Mouse (Mus musculus) liver, embryonic 14.5 days (tissue): ENCODE measurements around the gene Olfr1329. TPM values are rescaled to one million over a fixed set of nuclear protein-coding genes. Genes with fewer than 3 reads are reported as not detected.

Source experiments
- ATAC-seq: fragments of 200-750 bp; cut with Nextera tagmentation; 2 replicates; pipeline ENCODE4 v1.8.0; 2017; ENCODE audit warnings: moderate number of reproducible peaks, mild to moderate bottlenecking, moderate library complexity; ENCODE audit not compliant: insufficient read depth
- DNase-seq, 3 experiments: peaks; one replicate each; pipeline ENCODE4 v3.0.0-alpha.2; 2012 to 2013; ENCODE audit warnings: low read depth in 3 of 3, low spot score in 3 of 3
- H3K27ac ChIP-seq: fragments of 300-500 bp; sonication (generic); 2 replicates; pipeline ENCODE4 v1.5.1; 2014; ENCODE audit warnings: moderate library complexity, mild to moderate bottlenecking, control low read depth, inconsistent platforms
- H3K27me3 ChIP-seq: fragments of 300-500 bp; sonication (generic); 2 replicates; pipeline ENCODE4 v1.6.1; 2014; ENCODE audit warnings: mild to moderate bottlenecking, low read length, moderate library complexity; ENCODE audit not compliant: control insufficient read depth, insufficient read depth
- H3K36me3 ChIP-seq: fragments of 300-500 bp; sonication (generic); replicated peaks from 2 replicates; pipeline ENCODE4 v1.6.1; 2014; ENCODE audit warnings: low read depth; ENCODE audit not compliant: control insufficient read depth, insufficient read depth
- H3K4me1 ChIP-seq, 2 experiments: fragments of 200-500 bp in 1 of 2; fragments of 300-500 bp in 1 of 2; sonication (generic) in 1 of 2; replicated peaks; 2 replicates each; pipeline ENCODE4 v1.6.1; 2012 to 2014; ENCODE audit warnings: antibody characterized with exemption in 1 of 2, inconsistent platforms in 1 of 2, low read length in 1 of 2; ENCODE audit not compliant: control insufficient read depth in 2 of 2, insufficient read depth in 2 of 2
- H3K4me2 ChIP-seq: fragments of 300-500 bp; sonication (generic); 2 replicates; pipeline ENCODE4 v1.6.1; 2014; ENCODE audit warnings: low read depth, mild to moderate bottlenecking, control low read depth, moderate library complexity
- H3K4me3 ChIP-seq, 2 experiments: fragments of 200-500 bp in 1 of 2; fragments of 300-500 bp in 1 of 2; sonication (generic) in 1 of 2; 2 replicates each; pipeline ENCODE4 v1.5.1; 2012 to 2014; ENCODE audit warnings: low read depth in 2 of 2, low read length in 2 of 2, mild to moderate bottlenecking in 2 of 2, control low read depth in 1 of 2, inconsistent platforms in 1 of 2, moderate library complexity in 1 of 2; ENCODE audit not compliant: insufficient read depth in 1 of 2
- H3K9ac ChIP-seq: fragments of 300-500 bp; sonication (generic); replicated peaks from 2 replicates; pipeline ENCODE4 v1.6.1; 2014; ENCODE audit warnings: mild to moderate bottlenecking, control low read depth, moderate library complexity
- H3K9me3 ChIP-seq: fragments of 300-500 bp; sonication (generic); 2 replicates; pipeline ENCODE4 v1.6.1; 2016; ENCODE audit warnings: low read length, mixed read lengths; ENCODE audit not compliant: control insufficient read depth
- CTCF ChIP-seq: IDR thresholded peaks from 2 replicates; pipeline ENCODE4 v1.5.1; 2016; ENCODE audit warnings: antibody characterized with exemption, low read depth, control low read depth
- EP300 ChIP-seq: IDR thresholded peaks from 2 replicates; pipeline ENCODE4 v1.6.1; 2016; ENCODE audit warnings: antibody characterized with exemption, low read depth
- WGBS: fragments of 180-500 bp; shearing (Covaris S2); extraction: QIAGEN DNeasy Blood & Tissue Kit; methylation state at CpG from one replicate; pipeline ENCODE4 v1.1.7; 2014; ENCODE audit not compliant: insufficient replicate concordance; 5-methylcytosine and 5-hydroxymethylcytosine counted together
- polyA plus RNA-seq, 2 experiments: library from polyadenylated mRNA; depleted of rRNA in 1 of 2; stranded (reverse) in 1 of 2; unstranded in 1 of 2; fragments of >200 nt; fragmentation: Nextera tagmentation in 1 of 2; extraction: Ambion mirVana in 1 of 2; gene quantifications; 2 replicates each; pipeline versions ENCODE4 v1.2.1 to v1.2.3; 2012 to 2014

Olfr1329 gene
- polyA plus RNA-seq, 2 experiments: not detected

DNA sequence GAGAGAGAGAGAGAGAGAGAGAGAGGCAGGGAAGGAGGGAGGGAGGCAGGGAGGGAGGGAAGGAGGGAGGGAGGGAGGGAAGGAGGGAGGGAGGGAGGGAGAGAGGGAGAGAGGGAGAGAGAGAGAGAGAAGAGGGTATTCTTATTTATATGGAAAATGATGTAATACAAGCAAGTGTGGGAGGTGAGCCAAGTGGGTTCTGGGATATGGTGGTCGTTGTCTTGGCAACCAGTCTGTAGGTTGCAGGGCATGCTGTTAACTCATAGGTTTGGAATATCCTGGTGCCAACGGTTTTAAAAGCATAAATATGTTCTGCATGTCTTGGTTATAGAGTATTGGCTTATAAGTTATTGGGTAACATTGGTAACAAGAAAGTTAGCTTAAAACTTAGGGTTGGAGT is 15.3 kb downstream of the Olfr1329 start:
- no peaks in the 10 kb centered on the region for H3K9me3 ChIP-seq
- no peaks in the 10 kb centered on the region for H3K27me3 ChIP-seq
- TF ChIP-seq CTCF (no peak), EP300 (no peak)
- H3K4me2 ChIP-seq: no peak overlapping the region
- no peak overlapping the region for H3K9ac ChIP-seq
- H3K36me3 ChIP-seq: no peaks in the 10 kb centered on the region
- ATAC-seq (no peak), DNase-seq (no peak)
- no peak overlapping the region for H3K4me3 ChIP-seq
- H3K27ac ChIP-seq: no peak overlapping the region
- no peaks in the 10 kb centered on the region for H3K4me1 ChIP-seq
- WGBS: 43% methylated on average over 2 of the region's 2 CpGs

DNA sequence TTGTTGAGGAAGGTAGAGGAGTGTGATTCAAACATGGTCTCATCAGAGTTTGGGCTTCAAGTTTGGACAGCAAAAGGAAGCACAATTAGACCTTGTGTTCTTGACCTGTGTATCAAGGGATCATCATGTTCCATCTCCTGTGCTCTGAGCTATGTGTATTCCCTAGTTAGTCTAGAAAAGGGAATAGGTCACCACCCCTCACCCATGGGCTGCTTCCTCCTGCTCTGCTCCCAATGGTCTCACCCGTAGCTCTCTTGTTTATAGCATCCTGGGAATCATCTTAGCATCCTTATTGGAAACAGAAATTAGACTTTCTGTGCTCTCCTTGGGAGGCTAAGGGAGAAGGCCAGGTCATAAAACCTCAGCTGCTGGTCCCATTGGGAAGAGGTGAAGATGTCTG is 29.0 kb downstream of the Olfr1329 start, which contains the start of gene Olfr1330:
Gene Olfr1330, plus strand, starts transcription at position 301 of the 400 bp plus-strand sequence.
- WGBS: 46% methylated on average over 1 of the region's 1 CpGs
- Histone ChIP-seq H3K36me3 (no peaks in the 10 kb centered on the region), H3K9me3 (no peaks in the 10 kb centered on the region), H3K4me3 (no peak within 1 kb of the TSS), H3K27ac (no peak within 1 kb of the TSS), H3K9ac (no peak within 1 kb of the TSS), H3K4me2 (no peak within 1 kb of the TSS), H3K4me1 (no peaks in the 10 kb centered on the region), H3K27me3 (no peaks in the 10 kb centered on the region)
- ATAC-seq (no peak), DNase-seq (no peak)
- TF ChIP-seq EP300: no peak
- no peak for TF ChIP-seq CTCF

DNA sequence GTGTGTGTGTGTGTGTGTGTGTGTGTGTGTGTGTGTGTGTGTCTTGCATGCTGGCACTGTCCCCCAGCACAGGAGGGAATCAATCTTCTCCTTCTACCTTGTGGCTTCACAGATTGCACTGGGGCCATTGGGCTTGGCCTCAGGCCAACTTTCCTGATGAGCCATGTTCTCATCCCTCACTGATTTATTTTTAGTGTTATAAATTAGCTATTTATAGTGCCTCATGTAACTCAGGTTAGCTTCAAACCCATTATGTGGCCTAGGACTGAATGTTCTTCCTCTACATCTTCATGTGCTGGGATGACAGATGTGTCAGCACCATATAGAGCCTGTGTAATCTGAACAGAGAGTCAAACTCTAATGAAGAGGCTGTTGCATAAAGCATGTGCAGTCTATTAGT is 49.7 kb downstream of the Olfr1329 start:
- Histone ChIP-seq H3K4me3 (no peak overlapping the region), H3K4me2 (no peak overlapping the region), H3K27ac (no peak overlapping the region), H3K9me3 (no peaks in the 10 kb centered on the region), H3K9ac (no peak overlapping the region), H3K36me3 (no peaks in the 10 kb centered on the region), H3K27me3 (no peaks in the 10 kb centered on the region), H3K4me1 (no peaks in the 10 kb centered on the region)
- ATAC-seq (no peak), DNase-seq (no peak)
- TF ChIP-seq EP300: no peak
- no peak for TF ChIP-seq CTCF

Other genes with a start within 250 kb of the Olfr1329 start
- not detected in 2 replicates for gene Olfr1342, start 224.7 kb downstream of the Olfr1329 start, polyA plus RNA-seq (2012; rRNA removed)
- not detected in 2 replicates for gene Olfr1342, start 224.7 kb downstream of the Olfr1329 start, polyA plus RNA-seq (2014; fragmentation: Nextera tagmentation; extraction: Ambion mirVana)
- not detected in 2 replicates for gene Olfr1341, start 213.9 kb downstream of the Olfr1329 start, polyA plus RNA-seq (2012; rRNA removed)
- gene Olfr1341, start 213.9 kb downstream of the Olfr1329 start, polyA plus RNA-seq (2014; fragmentation: Nextera tagmentation; extraction: Ambion mirVana): not detected in 2 replicates
- gene Olfr1340, start 197.3 kb downstream of the Olfr1329 start, polyA plus RNA-seq (2012; rRNA removed): not detected in 2 replicates
- gene Olfr1340, start 197.3 kb downstream of the Olfr1329 start, polyA plus RNA-seq (2014; fragmentation: Nextera tagmentation; extraction: Ambion mirVana): not detected in 2 replicates
- gene Olfr1339, start 185.3 kb downstream of the Olfr1329 start, polyA plus RNA-seq (2012; rRNA removed): not detected in 2 replicates
- gene Olfr1339, start 185.3 kb downstream of the Olfr1329 start, polyA plus RNA-seq (2014; fragmentation: Nextera tagmentation; extraction: Ambion mirVana): not detected in 2 replicates
- gene Olfr1338, start 158.7 kb downstream of the Olfr1329 start, polyA plus RNA-seq (2012; rRNA removed): not detected in 2 replicates
- gene Olfr1338, start 158.7 kb downstream of the Olfr1329 start, polyA plus RNA-seq (2014; fragmentation: Nextera tagmentation; extraction: Ambion mirVana): not detected in 2 replicates
- not detected in 2 replicates for gene Olfr1337, start 134.9 kb downstream of the Olfr1329 start, polyA plus RNA-seq (2012; rRNA removed)
- not detected in 2 replicates for gene Olfr1337, start 134.9 kb downstream of the Olfr1329 start, polyA plus RNA-seq (2014; fragmentation: Nextera tagmentation; extraction: Ambion mirVana)
- gene Olfr1335, start 107.5 kb downstream of the Olfr1329 start, polyA plus RNA-seq (2012; rRNA removed): not detected in 2 replicates
- gene Olfr1335, start 107.5 kb downstream of the Olfr1329 start, polyA plus RNA-seq (2014; fragmentation: Nextera tagmentation; extraction: Ambion mirVana): not detected in 2 replicates
- not detected in 2 replicates for gene Olfr1333, start 81.2 kb downstream of the Olfr1329 start, polyA plus RNA-seq (2012; rRNA removed)
- not detected in 2 replicates for gene Olfr1333, start 81.2 kb downstream of the Olfr1329 start, polyA plus RNA-seq (2014; fragmentation: Nextera tagmentation; extraction: Ambion mirVana)
- gene Olfr1331, start 52.8 kb downstream of the Olfr1329 start, polyA plus RNA-seq (2012; rRNA removed): not detected in 2 replicates
- gene Olfr1331, start 52.8 kb downstream of the Olfr1329 start, polyA plus RNA-seq (2014; fragmentation: Nextera tagmentation; extraction: Ambion mirVana): not detected in 2 replicates
- not detected in 2 replicates for gene Olfr1330, start 28.9 kb downstream of the Olfr1329 start, polyA plus RNA-seq (2012; rRNA removed)
- gene Olfr1330, start 28.9 kb downstream of the Olfr1329 start, polyA plus RNA-seq (2014; fragmentation: Nextera tagmentation; extraction: Ambion mirVana): not detected in 2 replicates
- gene Olfr1328, start 21.1 kb upstream of the Olfr1329 start, polyA plus RNA-seq (2012; rRNA removed): not detected in 2 replicates
- gene Olfr1328, start 21.1 kb upstream of the Olfr1329 start, polyA plus RNA-seq (2014; fragmentation: Nextera tagmentation; extraction: Ambion mirVana): not detected in 2 replicates
- gene Lao1, start 44.1 kb upstream of the Olfr1329 start, polyA plus RNA-seq (2012; rRNA removed): not detected in 2 replicates
- not detected in 2 replicates for gene Lao1, start 44.1 kb upstream of the Olfr1329 start, polyA plus RNA-seq (2014; fragmentation: Nextera tagmentation; extraction: Ambion mirVana)
- gene Slc2a1, start 191.2 kb upstream of the Olfr1329 start, polyA plus RNA-seq (2012; rRNA removed): 173 and 192 TPM in 2 replicates
- gene Slc2a1, start 191.2 kb upstream of the Olfr1329 start, polyA plus RNA-seq (2014; fragmentation: Nextera tagmentation; extraction: Ambion mirVana): 259 and 296 TPM in 2 replicates